ENCODE assay signal across 13 mouse cellular contexts in genomic region chr6:99901146-99901545, GRCm38 (mm10).
"Had no signal": no experiment of that assay in that cellular context is flagged by ENCODE, and none has a peak within 500 bp of the region (broad histone marks: within the 10 kb centered on the region; RNA-seq: fewer than 3 reads in every experiment).

No protein-coding gene starts in this region.

- DNase-seq: kidney, adult 11 months; kidney, adult 8-10 months; kidney, postnatal 14 days; kidney, postnatal 4 days; left cerebral cortex, postnatal 4 days; liver, postnatal 0 days; lung, embryonic 14.5 days; lung, postnatal 10 days; lung, postnatal 36 days; retina, postnatal 1 day; right cerebral cortex, postnatal 25 days; spleen, adult 18-20 months had no signal

- ATAC-seq: liver, postnatal 0 days; midbrain, embryonic 15.5 days had no signal
